Mouse (Mus musculus) 3134 (cell line): ENCODE data around the gene Mif4gd.
"Not testable (repeated sequence)": the region's sequence is repeated elsewhere in the genome, so short reads cannot be mapped to it uniquely, and the experiment has no call there.

Experiments used
- DNase-seq: peaks from one replicate; pipeline ENCODE4 v3.0.0-alpha.2; 2011; ENCODE audit warnings: low spot score; ENCODE audit not compliant: insufficient read length; ENCODE audit errors: extremely low read depth

Gene Mif4gd

GRCm38 (mm10) chr11:115612410-115613137 lies at the start of gene Mif4gd:
Gene Mif4gd, minus strand, starts transcription at chr11:115612969.
- peak; percentile 95 for DNase-seq

- DNase-seq = peak; percentile 67
These were observed 47.6 kb upstream of the Mif4gd start for GRCm38 (mm10) chr11:115660376-115660775.

GRCm38 (mm10) chr11:115658521-115658920 lies 45.8 kb upstream of the Mif4gd start:
- no peak for DNase-seq

- no peak for DNase-seq
These were observed 41.4 kb upstream of the Mif4gd start for GRCm38 (mm10) chr11:115654128-115654527.

- no peak for DNase-seq
These were observed 40.4 kb upstream of the Mif4gd start for GRCm38 (mm10) chr11:115653194-115653593.

GRCm38 (mm10) chr11:115651680-115652079 lies 38.9 kb upstream of the Mif4gd start:
- DNase-seq = no peak

- DNase-seq = no peak
These were observed 36.9 kb upstream of the Mif4gd start for GRCm38 (mm10) chr11:115649706-115650105.

- peak; percentile 36 for DNase-seq
These were observed 34.7 kb upstream of the Mif4gd start for GRCm38 (mm10) chr11:115647459-115647858.

- no peak for DNase-seq
These were observed 33.7 kb upstream of the Mif4gd start for GRCm38 (mm10) chr11:115646439-115646838.

- not testable (repeated sequence) for DNase-seq
These were observed 32.7 kb upstream of the Mif4gd start for GRCm38 (mm10) chr11:115645498-115645897.

- no peak for DNase-seq
These were observed 31.5 kb upstream of the Mif4gd start for GRCm38 (mm10) chr11:115644308-115644707.

- DNase-seq = no peak
These were observed 30.5 kb upstream of the Mif4gd start for GRCm38 (mm10) chr11:115643265-115643664.

- DNase-seq = no peak
These were observed 29.9 kb upstream of the Mif4gd start for GRCm38 (mm10) chr11:115642705-115643104.

GRCm38 (mm10) chr11:115641664-115642036 lies 28.9 kb upstream of the Mif4gd start:
- no peak for DNase-seq

- DNase-seq = peak; percentile 61
These were observed 28.4 kb upstream of the Mif4gd start for GRCm38 (mm10) chr11:115640978-115641663.

- DNase-seq = no peak
These were observed 27.6 kb upstream of the Mif4gd start for GRCm38 (mm10) chr11:115640311-115640828.

GRCm38 (mm10) chr11:115639540-115639939 lies 26.8 kb upstream of the Mif4gd start:
- DNase-seq = no peak

- DNase-seq = no peak
These were observed 26.0 kb upstream of the Mif4gd start for GRCm38 (mm10) chr11:115638498-115639409.

GRCm38 (mm10) chr11:115636960-115637359 lies 24.2 kb upstream of the Mif4gd start:
- DNase-seq = no peak

- no peak for DNase-seq
These were observed 22.7 kb upstream of the Mif4gd start for GRCm38 (mm10) chr11:115635484-115635883.

- no peak for DNase-seq
These were observed 22.3 kb upstream of the Mif4gd start for GRCm38 (mm10) chr11:115635041-115635440.
